Mouse (Mus musculus): ENCODE data around the gene Anapc4. TPM values are rescaled to one million over a fixed set of nuclear protein-coding genes. Genes with fewer than 3 reads are reported as not detected.

The Anapc4 gene
- 58.6 TPM for polyA plus RNA-seq (2015; fragmentation: Illumina TruSeq; extraction: RNeasy Lipid Tissue Mini Kit (QIAGEN cat#74804); ENCODE audit: low read depth, low replicate concordance)

DNA sequence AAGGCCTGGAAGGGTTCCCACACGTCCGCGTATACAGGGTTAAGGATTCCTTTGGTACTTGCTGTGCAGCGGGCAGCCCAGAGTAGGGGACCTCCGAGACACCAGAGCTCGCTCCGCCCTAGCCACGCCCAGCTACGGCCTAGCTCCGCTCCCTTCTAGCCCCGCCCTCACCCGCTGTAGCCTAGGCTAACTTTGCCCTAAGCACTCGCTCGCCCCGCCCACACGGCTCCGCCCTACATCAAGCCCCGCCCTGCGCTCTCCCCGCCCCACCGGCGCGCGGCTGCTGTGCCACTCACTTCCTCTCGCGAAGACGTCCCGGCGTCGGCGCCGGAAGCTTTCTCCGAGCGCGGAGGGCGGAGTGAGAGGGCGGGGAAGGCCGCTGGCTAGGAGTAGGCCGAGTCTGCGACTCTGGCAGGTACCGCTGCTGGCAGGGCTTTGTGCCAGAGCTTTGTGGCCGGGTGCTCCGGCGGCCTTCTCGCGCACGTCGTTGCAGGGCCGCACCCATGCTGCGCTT, at the start of gene Anapc4:
Gene Anapc4 (plus strand): TSS at position 252 of the 514 bp plus-strand sequence.

Other genes with a start within 250 kb of the Anapc4 start
- 9.5 TPM for gene Sepsecs, start 164.3 kb upstream of the Anapc4 start, polyA plus RNA-seq (2015; fragmentation: Illumina TruSeq; extraction: RNeasy Lipid Tissue Mini Kit (QIAGEN cat#74804); ENCODE audit: low read depth, low replicate concordance)
- gene Pi4k2b, start 92.4 kb upstream of the Anapc4 start, polyA plus RNA-seq (2015; fragmentation: Illumina TruSeq; extraction: RNeasy Lipid Tissue Mini Kit (QIAGEN cat#74804); ENCODE audit: low read depth, low replicate concordance): 1.4 TPM
- gene Zcchc4, start 58.6 kb upstream of the Anapc4 start, polyA plus RNA-seq (2015; fragmentation: Illumina TruSeq; extraction: RNeasy Lipid Tissue Mini Kit (QIAGEN cat#74804); ENCODE audit: low read depth, low replicate concordance): 8.7 TPM
- not detected for gene Slc34a2, start 204.1 kb downstream of the Anapc4 start, polyA plus RNA-seq (2015; fragmentation: Illumina TruSeq; extraction: RNeasy Lipid Tissue Mini Kit (QIAGEN cat#74804); ENCODE audit: low read depth, low replicate concordance)

All from brain, adult 10 weeks (tissue).